Mouse (Mus musculus) erythroblast, adult 5-6 weeks (primary cell): Measurements from ENCODE around the gene Selenoi. TPM values are rescaled to one million over a fixed set of nuclear protein-coding genes. Genes with fewer than 3 reads are reported as not detected.
"Not testable (repeated sequence)": the region's sequence is repeated elsewhere in the genome, so short reads cannot be mapped to it uniquely, and the experiment has no call there.

Experiments used
- ATAC-seq: replicated peaks from 2 replicates; pipeline ENCODE4 v1.8.0; 2016; ENCODE audit warnings: moderate number of reproducible peaks, mild to moderate bottlenecking, moderate TSS enrichment, inconsistent platforms; ENCODE audit not compliant: poor library complexity, low FRiP score, severe bottlenecking
- total RNA-seq, 2 experiments: library from RNA; stranded (forward) in 1 of 2; stranded (reverse) in 1 of 2; fragments of 150-400 nt in 1 of 2; fragments of 200-764, 138-1000 nt in 1 of 2; gene quantifications; 2 replicates each; pipeline versions ENCODE4 v1.2.3 to v1.2.4; 2015 to 2017; ENCODE audit warnings: low replicate concordance in 2 of 2

Gene Selenoi
- 5.2 and 9.6 TPM in 2 replicates for total RNA-seq (2015; ENCODE audit: low replicate concordance)
- total RNA-seq (2017; ENCODE audit: low replicate concordance): 8.0 and 13.8 TPM in 2 replicates

DNA sequence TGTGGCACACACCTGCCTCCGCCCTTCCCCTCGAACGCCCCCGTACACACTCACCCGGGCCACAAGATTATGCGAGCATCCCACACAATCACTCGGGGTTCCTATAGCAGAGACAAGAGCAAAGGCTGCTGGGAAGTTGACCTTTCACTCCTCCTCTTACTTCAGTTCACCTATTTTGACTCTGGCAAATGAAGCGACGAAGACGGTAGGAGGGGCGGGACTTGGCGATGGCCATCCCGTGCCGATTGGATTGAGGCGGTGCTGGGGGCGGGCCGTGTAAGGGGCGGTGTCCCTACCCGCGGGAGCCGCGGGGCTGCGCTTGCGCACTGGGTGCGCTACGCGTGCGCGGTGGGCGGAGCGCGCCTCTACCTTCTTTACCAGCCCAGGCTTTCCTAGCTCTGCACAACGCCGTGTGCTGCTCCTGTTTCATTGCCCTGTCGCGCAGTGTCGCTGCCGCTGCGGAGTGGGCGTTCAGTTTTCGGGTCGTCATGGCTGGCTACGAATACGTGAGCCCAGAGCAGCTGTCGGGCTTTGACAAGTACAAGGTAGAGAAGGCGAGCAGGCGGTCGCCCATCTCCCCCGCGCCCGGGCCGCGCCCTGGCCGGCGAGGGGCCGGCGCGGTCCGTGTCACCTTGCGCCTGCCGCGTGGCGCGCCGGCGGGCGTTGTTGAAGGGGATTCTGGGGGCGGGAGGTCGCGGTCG, at the start of gene Selenoi:
Selenoi (plus strand) TSS at position 311 of the 701 bp plus-strand sequence.
- ATAC-seq: peak; percentile 98

DNA sequence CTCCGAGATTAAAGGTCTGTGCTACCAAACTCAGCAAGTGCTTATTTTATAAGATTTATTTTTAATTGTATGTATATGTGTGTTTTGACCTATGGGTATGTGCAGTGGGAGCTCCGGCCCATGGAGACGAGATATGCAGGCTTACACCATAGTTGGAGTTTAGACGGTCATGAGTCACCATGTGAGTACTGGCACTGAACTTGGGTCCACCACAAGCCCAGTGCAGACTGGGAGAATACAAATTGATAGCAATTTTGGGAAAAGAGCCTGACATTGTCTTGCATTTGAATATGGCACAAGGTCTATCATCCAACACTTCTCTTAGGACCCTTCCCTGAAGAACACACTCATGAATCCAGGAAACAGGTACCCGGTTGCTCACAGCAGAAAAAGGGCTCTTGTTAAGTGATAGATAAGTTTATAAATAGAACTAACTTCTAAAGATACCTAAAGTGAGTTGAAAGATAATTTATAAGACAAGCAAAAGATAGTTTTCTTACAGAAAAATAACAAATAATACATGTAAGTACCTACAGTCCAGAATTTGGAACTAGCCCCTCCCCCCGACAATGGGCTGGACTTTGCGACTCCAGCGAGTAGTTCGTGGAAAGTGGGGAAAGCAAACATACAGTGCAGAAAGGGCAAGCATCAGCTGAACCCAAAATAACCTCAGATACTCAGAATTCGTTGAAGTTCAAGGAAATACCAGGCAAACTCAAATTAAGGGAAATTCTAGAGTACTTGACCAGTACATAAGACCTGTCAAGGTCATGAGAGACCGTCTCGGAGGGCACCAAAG, 44.5 kb upstream of the Selenoi start:
- ATAC-seq: no peak

DNA sequence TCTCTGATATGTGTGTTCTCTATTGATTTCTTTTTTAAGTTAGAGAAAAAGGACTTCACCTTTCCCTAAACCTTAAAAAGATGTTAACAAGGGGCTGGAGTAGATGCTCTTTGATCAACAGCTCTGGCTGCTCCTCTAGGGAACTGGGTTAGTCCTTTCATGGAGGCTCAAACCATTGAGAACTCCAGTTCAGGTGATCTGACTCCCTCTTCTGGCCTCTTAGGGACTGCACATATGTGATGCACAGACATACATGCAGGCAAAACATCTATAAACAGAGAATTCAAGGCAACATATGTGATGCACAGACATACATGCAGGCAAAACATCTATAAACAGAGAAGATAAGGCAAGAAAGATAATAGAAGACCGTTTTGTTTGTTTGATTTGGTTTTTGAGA, 39.9 kb upstream of the Selenoi start:
- no peak for ATAC-seq

DNA sequence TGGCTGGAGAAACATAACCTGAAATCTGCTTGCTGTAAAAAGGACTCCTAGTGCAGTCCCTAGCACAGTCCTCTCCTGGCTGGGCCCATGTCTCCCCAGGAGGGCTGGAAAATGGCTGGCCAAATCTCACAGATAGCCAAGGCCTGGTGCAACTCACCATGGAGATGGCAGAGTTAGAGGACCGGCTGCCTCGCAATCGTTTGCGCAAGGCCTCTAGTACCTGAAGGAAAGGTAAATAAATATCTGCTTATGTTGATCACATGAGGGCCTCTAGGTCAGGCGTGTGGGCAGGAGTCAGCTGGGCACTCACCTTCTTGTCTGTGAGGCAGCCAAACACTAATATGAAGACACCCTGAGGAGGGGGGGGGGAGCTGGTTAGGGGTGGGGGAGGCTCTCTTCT, 37.0 kb upstream of the Selenoi start:
- ATAC-seq: no peak

DNA sequence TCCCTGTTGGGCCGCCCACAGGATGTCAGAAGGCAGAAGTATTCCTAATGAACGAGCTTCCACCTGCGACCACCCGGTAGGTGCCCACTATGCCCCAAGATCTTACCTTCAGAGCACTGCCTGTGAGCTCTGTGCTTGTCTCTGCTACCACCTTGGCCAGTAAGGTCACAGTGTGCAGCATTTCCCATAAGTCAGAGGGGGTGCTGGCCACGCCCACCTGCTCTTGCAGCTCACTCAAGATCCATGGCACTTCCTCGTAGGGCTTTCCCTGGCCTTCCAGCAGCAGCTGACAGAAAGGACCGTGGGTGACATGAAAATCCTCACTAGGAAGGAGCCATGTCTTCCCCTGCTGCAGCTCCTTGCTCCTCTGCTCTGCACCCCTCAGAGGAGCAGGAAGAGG, 34.1 kb upstream of the Selenoi start:
- ATAC-seq: no peak

DNA sequence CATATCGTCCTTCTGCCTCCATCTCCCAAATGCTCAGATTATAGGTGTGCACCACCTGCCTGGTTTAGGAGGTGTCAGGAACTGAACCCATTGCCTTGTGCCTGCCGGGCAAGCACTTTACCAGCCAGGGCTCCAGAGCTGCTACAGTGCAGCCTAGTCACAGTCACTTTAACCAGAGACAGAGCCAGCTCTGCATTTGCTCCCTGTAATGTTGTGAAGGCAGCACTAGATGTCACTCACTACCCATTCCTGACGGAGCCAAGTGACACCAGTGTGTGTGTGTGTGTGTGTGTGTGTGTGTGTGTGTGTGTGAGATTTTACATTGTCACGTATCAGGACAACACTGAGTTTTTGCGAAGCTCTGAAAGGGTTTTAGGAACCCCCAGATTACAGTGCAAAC, 30.9 kb upstream of the Selenoi start:
- no peak for ATAC-seq

DNA sequence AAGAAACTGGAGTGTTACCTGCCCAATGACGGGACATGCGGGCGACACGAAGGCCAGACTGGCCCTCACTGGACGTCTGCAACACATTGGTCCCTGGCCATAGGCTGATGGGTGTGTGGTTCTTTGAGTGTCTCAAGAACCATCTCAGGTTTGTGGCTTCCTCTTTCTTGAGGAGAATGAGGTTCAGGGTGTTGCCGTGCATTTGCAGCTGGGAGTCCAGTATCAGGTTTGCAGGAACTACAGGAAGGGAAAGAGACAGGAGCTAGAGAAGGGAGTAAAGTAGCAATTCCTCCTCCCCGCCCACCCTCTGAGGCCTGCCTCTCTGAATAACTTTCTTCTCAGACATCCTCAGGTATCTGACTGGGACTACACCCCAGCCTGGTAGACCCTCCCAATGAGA, 30.2 kb upstream of the Selenoi start:
- no peak for ATAC-seq

DNA sequence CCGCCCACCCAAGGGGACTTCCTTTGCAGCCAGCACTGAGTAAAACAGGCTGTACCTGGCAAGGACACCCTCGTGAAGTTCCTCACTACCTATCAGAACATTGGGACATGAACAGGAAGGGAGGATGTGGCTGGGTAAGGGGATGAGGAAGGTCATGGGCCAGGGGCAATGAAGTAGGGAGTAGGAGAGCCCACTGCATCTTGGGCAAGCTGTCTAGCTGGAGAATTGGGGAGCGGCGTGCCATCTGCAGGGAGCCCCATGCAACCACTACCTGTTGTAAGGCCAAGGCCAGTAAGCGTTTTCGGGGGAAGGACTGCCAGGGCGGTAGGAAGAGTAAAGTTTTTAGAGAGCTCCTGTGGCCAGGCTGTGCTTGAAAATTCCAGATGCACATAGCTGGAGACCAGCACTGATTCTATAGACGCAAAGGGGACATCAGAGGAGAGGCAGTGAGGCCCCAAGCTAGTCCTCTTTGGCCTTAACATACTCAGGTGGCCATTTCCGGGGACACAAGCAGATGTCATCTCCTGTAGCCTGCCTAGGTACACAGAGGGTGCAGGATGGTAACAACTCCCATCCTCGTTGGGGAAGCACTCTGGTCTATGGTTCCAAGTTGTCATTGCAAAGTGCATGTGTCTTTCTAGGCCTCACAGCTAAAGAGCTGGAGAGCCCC, 29.0 kb upstream of the Selenoi start:
- no peak for ATAC-seq

DNA sequence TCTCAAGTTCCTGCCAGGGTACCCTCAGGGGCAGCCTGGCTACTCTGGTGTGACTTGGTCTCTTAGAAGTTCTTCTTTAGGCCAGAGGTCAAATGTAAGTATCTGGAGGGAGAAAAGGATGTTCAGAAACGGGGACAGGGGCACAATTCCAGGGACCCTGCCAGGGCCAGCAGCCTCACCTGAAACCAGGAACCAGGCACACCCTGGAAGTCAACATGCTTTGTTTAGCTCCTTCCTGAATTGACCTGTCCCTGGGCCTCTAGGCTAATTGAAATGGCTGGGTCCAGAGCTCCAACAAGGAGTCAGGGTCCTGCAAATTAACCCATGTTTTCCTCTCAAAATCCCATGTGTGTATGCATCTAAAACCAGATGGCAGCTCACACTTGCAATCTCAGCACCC, 27.9 kb upstream of the Selenoi start:
- no peak for ATAC-seq

DNA sequence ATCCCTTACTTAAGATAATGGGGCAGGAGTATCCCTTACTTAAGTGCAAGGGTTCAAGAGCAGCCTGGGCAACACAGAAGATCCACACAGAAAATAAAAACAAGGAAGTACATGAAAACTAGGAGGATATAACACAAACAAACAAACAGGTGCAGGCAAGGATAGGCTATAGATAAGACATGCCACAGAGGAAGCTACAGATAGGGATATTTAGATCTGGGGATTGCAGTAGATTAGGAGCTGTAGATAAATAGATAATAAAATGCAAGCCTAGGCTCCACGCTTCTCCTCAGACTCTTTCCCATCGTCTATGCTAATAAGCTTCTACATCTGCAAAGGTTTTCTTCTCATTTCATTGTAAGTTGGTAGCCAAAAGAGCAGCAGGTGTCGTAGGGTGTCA, 27.3 kb upstream of the Selenoi start:
- ATAC-seq: no peak

DNA sequence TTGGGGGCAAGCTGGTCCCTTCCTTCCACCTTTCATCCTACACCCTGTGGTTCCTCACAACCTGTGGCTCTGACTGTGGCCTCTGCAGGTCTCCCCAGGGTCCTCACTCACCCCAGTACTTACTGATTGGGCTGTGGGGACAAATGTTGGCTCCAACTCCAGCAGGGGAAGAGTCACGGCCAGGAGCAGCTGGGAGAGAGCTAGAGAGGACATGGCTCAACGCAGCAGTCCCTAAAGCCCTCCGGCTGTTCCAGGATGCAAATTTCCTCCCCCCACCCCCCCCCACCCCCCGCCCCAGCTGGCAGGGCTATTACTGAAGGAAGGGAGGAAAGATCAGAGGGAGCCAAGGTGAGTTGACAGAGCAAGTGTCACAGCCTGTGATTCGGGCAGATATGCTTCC, 26.9 kb upstream of the Selenoi start, which contains the start of gene Adgrf3:
Adgrf3 (minus strand) TSS at position 230 of the 400 bp plus-strand sequence.
- no peak for ATAC-seq

DNA sequence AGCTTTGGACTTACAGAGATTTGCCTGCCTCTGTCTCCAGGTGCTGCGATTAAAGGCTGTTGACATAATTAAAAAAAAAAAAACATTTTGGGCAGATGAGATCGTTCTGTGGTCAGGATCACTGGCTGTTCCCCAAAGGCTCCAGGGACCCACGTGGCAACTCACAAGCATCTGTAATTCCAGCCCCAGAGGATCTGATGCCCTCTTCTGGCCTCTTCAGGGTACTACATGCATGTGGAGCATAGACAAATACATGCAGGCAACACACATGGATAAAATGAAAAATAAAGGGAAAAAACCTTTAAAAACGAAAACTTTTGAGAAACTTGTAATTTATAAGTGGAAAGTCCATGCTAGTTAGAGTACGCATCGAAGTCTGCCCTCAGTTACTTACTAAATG, 25.1 kb upstream of the Selenoi start:
- ATAC-seq: 0 out of 2 replicates have a peak, but pooled peaks have one; percentile 72

DNA sequence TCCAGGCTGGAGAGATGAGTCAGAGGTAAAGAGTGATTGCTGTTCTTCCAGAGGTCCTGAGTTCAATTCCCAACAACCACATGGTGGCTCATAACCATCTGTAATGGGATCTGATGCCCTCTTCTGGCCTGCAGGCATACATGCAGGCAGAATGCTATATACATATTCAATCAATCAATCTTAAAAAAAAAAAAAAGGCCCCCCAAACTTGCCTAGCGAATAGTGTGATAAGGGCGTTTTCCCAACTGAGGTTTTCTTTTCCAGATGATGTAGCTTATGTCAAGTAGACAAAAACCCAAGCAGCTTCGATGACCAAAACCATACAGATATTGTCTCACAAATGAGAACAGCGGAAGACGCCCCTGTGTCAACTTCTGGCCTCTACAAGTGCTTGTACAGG, 21.6 kb upstream of the Selenoi start:
- ATAC-seq: not testable (repeated sequence)

DNA sequence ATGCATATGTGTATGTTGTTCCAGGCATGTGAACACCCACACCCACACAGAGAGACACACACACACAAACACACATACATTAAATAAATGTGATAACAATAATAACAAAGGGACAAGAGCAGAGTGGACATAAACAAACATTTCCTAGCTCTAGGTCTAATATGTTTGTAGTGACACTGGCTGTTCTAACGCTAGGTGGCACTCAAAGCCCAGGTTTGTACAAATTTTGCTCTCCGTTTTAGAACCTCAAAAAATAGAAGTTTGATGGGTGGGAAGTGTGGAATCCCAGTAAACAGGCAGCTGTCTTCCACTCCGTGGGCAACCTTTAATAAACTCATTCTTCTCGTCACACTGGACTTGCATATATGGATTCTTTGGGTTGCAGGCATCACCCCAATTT, 17.5 kb upstream of the Selenoi start:
- no peak for ATAC-seq

DNA sequence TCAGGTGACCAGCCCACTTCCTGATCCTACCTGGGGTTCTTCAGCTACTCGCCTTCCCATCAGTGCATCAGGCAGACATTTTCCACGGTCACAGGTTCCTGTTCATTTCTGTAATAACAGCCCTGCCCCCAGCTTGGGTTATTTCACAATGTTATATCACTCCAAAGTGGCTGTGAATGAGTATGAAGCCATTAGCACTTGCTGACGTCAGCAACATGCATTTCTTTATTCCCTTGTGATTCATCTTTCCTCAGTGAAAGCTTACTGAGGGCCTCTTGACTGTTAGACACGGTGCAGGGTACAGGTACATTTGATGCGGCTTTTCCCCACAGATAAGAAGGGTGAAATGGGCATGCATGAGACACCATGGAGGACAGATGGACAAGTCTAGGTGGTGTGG, 16.4 kb upstream of the Selenoi start:
- ATAC-seq: no peak

DNA sequence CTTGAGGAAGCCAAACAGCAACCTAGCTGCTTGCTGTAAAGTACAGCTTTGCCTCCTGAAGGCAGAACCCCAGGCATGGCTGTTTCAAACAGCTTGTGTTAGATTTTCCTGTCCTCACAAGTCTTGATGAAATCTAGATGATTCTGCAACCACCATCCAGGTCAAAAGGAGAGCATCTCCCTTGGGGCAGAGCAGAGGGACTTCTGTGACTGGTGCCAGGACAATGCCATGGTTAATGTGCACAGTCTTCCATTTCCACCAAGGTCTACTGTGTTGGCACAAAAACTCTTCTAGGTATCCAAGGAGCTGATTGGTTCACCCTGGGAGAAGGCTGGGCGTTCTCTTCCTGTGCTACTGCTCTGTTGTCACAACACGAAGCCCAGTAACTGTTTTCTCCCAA, 12.7 kb upstream of the Selenoi start:
- ATAC-seq: no peak

DNA sequence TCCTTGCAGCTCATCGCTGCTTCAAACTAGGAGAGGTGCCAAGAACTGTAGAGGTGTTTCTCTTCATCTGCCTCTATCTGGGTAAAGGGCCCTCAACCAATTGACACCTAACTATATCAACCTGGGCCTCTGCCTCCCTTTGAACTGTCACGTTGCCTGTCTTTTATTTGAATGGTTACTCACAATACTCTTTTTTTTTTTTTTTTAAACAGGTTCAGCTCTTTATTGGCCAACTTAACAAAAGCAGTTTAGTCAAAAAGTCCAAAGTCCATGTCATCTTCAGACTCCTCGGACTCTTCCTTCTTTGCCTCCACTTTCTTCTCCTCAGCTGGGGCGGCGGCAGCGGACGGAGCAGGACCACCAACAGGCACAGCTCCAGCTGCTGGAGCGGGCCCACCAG, 11.7 kb upstream of the Selenoi start:
- ATAC-seq: no peak

DNA sequence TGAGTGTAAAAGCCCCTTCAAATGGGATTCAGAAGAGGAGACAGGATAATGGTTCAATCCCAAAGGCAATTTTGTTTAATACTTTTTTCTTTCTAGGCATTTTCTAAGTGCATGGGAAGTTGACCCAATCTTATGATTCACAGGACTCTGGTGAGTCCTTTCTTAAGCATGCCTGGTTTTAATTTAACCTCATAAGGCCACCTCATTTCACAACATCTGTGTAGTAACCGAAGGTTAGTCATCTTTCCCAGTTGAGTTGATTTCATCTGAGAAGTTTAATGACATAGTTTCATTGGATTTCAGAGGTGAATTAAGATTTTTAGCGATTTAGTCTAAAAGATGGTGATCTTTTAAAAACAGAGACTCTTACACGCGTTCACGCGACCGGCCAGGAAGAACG, 9.7 kb upstream of the Selenoi start:
- no peak for ATAC-seq

DNA sequence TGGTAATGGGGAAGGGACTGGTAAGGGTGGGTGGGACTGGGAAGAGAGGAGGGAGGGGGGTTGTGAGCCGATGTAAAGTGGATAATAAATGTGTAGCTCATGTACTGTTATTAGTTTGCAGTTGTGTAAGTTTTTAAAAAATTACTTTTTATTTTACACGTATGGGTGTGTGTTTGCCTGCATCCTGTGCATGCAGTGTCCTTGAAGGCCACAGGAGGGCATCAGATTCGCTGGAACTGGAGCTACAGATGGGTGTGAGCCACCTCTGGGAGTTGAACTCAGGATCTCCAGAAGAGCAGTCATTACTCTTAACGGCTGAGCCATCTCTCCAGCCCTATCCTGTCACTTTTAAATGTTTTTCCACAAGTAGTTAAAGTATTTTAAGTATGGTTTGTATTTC, 1.5 kb upstream of the Selenoi start:
- peak; percentile 54 for ATAC-seq

DNA sequence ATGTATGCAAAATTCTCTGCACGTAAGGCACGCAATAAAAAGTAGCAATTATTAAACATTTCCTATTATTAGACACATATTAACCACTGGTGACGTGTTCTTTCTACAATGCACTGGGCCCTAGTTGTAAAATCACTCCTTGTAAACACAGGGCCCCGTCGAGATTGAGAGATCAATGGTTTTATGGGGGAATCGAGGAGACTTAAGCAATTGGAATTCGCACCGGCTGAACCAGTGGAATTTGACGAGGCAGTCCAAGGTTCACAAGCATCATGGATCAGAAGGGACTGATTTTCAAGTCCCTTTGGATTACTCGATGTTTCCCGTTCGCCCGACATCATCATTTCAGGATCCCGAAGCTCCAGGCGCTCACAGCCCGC, 500 bp upstream of the Selenoi start:
- no peak; the same call in 1 of the 2 replicates for ATAC-seq

DNA sequence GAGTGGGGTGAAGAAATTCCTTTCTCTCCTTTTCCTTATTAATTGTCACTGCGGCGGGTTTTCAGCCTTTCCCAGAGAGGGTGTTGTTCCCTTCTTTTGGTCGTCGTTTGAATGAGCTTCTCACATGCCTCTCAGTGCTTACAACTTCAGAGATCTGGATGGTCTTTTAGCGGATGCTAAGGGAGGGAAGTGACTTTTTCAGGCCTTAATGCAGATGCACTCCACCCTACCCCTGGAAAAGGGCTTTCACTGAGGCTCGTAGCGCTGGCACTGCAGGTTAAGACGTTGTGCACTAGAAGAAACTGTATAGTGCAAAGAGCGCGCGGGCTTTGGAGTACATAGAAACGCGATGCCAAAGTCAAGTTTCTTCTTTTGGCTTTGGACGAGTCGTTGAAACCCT, 661 bp downstream of the Selenoi start:
- ATAC-seq: no peak; the same call in 1 of the 2 replicates
